Mouse (Mus musculus): ENCODE measurements at regions not wholly inside any gene's neighbourhood (a gene's known extent, or its start where the extent isn't known, plus 50 kb on each side); places are given as distances from the start of the nearest gene placed in this dataset.

DNA sequence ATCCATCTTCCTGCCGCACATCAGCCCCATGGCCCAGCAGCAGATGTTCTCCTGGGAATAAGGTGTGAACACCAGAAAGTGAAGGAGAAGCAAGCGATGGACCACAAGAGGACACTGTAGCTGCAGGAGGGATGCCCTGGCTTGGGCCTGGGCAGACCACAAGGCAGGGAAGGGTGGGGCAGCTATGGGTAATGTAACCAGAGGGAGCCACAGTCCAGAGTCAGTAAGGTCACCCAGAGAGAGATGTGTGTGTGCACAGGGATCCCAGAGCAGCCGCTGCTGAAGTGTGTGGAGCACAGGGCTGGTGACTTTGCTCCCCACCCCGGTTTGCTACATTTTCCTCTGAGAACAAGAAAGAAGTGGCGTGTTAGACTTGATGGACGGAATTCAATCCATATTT, 142.5 kb upstream of the Gm3448 start:
- TF ChIP-seq CTCF (conservative IDR thresholded peaks at IDR 0.05; ENCODE audit: insufficient read depth, insufficient read length, low read depth, low read length) (no peak), POLR2A (IDR thresholded peaks at IDR 0.05; ENCODE audit: low read depth, low read length) (no peak)

Data from kidney, adult 2 months (tissue).